Comparison of ENCODE assay signal across 16 mouse cellular contexts in genomic region chr12:52138296-52138695, GRCm38 (mm10).
"Had no signal": no experiment of that assay in that cellular context is flagged by ENCODE, and none has a peak within 500 bp of the region (broad histone marks: within the 10 kb centered on the region; RNA-seq: fewer than 3 reads in every experiment).

No protein-coding gene starts in this region.

- H3K4me3 ChIP-seq: layer of hippocampus, adult 2 months; limb, embryonic 10.5 days; liver, embryonic 15.5 days; neural tube, embryonic 12.5 days had no signal

- H3K27me3 ChIP-seq: liver, embryonic 15.5 days; neural tube, embryonic 12.5 days had no signal

- H3K36me3 ChIP-seq: limb, embryonic 10.5 days; liver, embryonic 15.5 days; neural tube, embryonic 12.5 days had no signal

- H3K9ac ChIP-seq: liver, embryonic 15.5 days; neural tube, embryonic 12.5 days had no signal

- H3K9me3 ChIP-seq: limb, embryonic 10.5 days; liver, embryonic 15.5 days; neural tube, embryonic 12.5 days had no signal

- H3K4me2 ChIP-seq: liver, embryonic 11.5 days; liver, embryonic 15.5 days; neural tube, embryonic 12.5 days had no signal

- H3K4me1 ChIP-seq: liver, embryonic 15.5 days had no signal

- H3K27ac ChIP-seq: layer of hippocampus, adult 2 months; limb, embryonic 10.5 days; liver, embryonic 15.5 days; neural tube, embryonic 12.5 days; stomach, postnatal 0 days had no signal

- DNase-seq: kidney, adult 11 months; kidney, adult 9 months; kidney, postnatal 10 days; kidney, postnatal 4 days; lung, adult 2 months; lung, postnatal 36 days; right cerebral cortex, adult 18-20 months; right cerebral cortex, postnatal 25 days; thymus, postnatal 4 days had no signal

- ATAC-seq: lung, postnatal 0 days had no signal
